Mouse (Mus musculus): ENCODE data around the gene Pyy. TPM values are rescaled to one million over a fixed set of nuclear protein-coding genes. Genes with fewer than 3 reads are reported as not detected.

Pyy gene
- polyA plus RNA-seq, 1 experiment from 2014 or later: not detected

- no peaks in the 10 kb centered on the region for H3K27me3 ChIP-seq
- H3K36me3 ChIP-seq: peaks cover 5% of the 10 kb centered on the region
- no peak overlapping the region for H3K27ac ChIP-seq (replicated peaks)
- H3K4me2 ChIP-seq (replicated peaks): no peak overlapping the region
- no peak overlapping the region for H3K9ac ChIP-seq (replicated peaks)
- WGBS: 33% methylated on average over 2 of the region's 2 CpGs
- no peak overlapping the region for H3K4me3 ChIP-seq
- H3K9me3 ChIP-seq: no peaks in the 10 kb centered on the region
- no peak for ATAC-seq (ENCODE audit: low FRiP score, low read depth)
- peaks cover 6% of the 10 kb centered on the region for H3K4me1 ChIP-seq
Observed at GRCm38 (mm10) chr11:102068969-102069368, 38.7 kb downstream of the Pyy start.

GRCm38 (mm10) chr11:102063076-102063475 is 44.6 kb downstream of the Pyy start:
- Histone ChIP-seq H3K9me3 (no peaks in the 10 kb centered on the region), H3K27ac (replicated peaks) (no peak overlapping the region), H3K4me3 (no peak overlapping the region), H3K27me3 (peaks cover 14% of the 10 kb centered on the region), H3K4me2 (replicated peaks) (no peak overlapping the region), H3K4me1 (peaks cover 3% of the 10 kb centered on the region; the same call in 1 of the 2 replicates), H3K9ac (replicated peaks) (no peak overlapping the region), H3K36me3 (peaks cover 36% of the 10 kb centered on the region)
- no peak for ATAC-seq (ENCODE audit: low FRiP score, low read depth)
- WGBS: 82% methylated on average over 13 of the region's 13 CpGs

- Histone ChIP-seq H3K27ac (replicated peaks) (no peak overlapping the region), H3K27me3 (peaks cover 14% of the 10 kb centered on the region), H3K4me3 (no peak overlapping the region), H3K4me2 (replicated peaks) (peak overlapping the region; percentile 76; the same call in 1 of the 2 replicates), H3K9me3 (no peaks in the 10 kb centered on the region), H3K4me1 (peaks cover 3% of the 10 kb centered on the region; the same call in 1 of the 2 replicates), H3K9ac (replicated peaks) (no peak overlapping the region), H3K36me3 (peaks cover 41% of the 10 kb centered on the region)
- ATAC-seq (ENCODE audit: low FRiP score, low read depth): no peak
- 33% methylated on average over 16 of the region's 16 CpGs for WGBS
Observed at GRCm38 (mm10) chr11:102061941-102062473, 45.6 kb downstream of the Pyy start.

GRCm38 (mm10) chr11:102061236-102061940 is 46.2 kb downstream of the Pyy start:
- 5% methylated on average over 23 of the region's 23 CpGs for WGBS
- Histone ChIP-seq H3K4me3 (peak overlapping the region; percentile 41), H3K36me3 (peaks cover 41% of the 10 kb centered on the region), H3K27me3 (peaks cover 14% of the 10 kb centered on the region), H3K9me3 (no peaks in the 10 kb centered on the region), H3K4me1 (peaks cover 3% of the 10 kb centered on the region; the same call in 1 of the 2 replicates), H3K4me2 (replicated peaks) (peak overlapping the region; percentile 76), H3K9ac (replicated peaks) (peak overlapping the region; percentile 50), H3K27ac (replicated peaks) (no peak overlapping the region)
- ATAC-seq (ENCODE audit: low FRiP score, low read depth): peak; percentile 71

Other genes with a start within 250 kb of the Pyy start
- 0.23 TPM in 1 of 2 replicates, not detected in the other for gene Meox1, start 213.5 kb downstream of the Pyy start, polyA plus RNA-seq (2016; fragmentation: Nextera tagmentation; extraction: Ambion mirVana)
- 0.17 and 0.25 TPM in 2 replicates for gene Sost, start 140.8 kb downstream of the Pyy start, polyA plus RNA-seq (2016; fragmentation: Nextera tagmentation; extraction: Ambion mirVana)
- gene Cfap97d1, start 123.6 kb downstream of the Pyy start, polyA plus RNA-seq (2016; fragmentation: Nextera tagmentation; extraction: Ambion mirVana): not detected in 2 replicates
- gene Dusp3, start 120.8 kb downstream of the Pyy start, polyA plus RNA-seq (2016; fragmentation: Nextera tagmentation; extraction: Ambion mirVana): 9.3 and 9.6 TPM in 2 replicates
- gene Mpp3, start 79.4 kb downstream of the Pyy start, polyA plus RNA-seq (2016; fragmentation: Nextera tagmentation; extraction: Ambion mirVana): 32.1 and 33.2 TPM in 2 replicates
- gene Cd300lg, start 66.3 kb downstream of the Pyy start, polyA plus RNA-seq (2016; fragmentation: Nextera tagmentation; extraction: Ambion mirVana): 0.19 and 0.34 TPM in 2 replicates
- gene Mpp2, start 19.3 kb downstream of the Pyy start, polyA plus RNA-seq (2016; fragmentation: Nextera tagmentation; extraction: Ambion mirVana): 21.7 and 23.3 TPM in 2 replicates
- not detected in 2 replicates for gene Ppy, start 6.5 kb downstream of the Pyy start, polyA plus RNA-seq (2016; fragmentation: Nextera tagmentation; extraction: Ambion mirVana)
- gene Nags, start 37.7 kb upstream of the Pyy start, polyA plus RNA-seq (2016; fragmentation: Nextera tagmentation; extraction: Ambion mirVana): not detected in 2 replicates
- gene Tmem101, start 48.6 kb upstream of the Pyy start, polyA plus RNA-seq (2016; fragmentation: Nextera tagmentation; extraction: Ambion mirVana): 33.9 and 38.5 TPM in 2 replicates
- 112 and 119 TPM in 2 replicates for gene Lsm12, start 77.5 kb upstream of the Pyy start, polyA plus RNA-seq (2016; fragmentation: Nextera tagmentation; extraction: Ambion mirVana)
- gene G6pc3, start 81.8 kb upstream of the Pyy start, polyA plus RNA-seq (2016; fragmentation: Nextera tagmentation; extraction: Ambion mirVana): 27.6 and 29.7 TPM in 2 replicates
- 98.4 and 106 TPM in 2 replicates for gene Hdac5, start 122.3 kb upstream of the Pyy start, polyA plus RNA-seq (2016; fragmentation: Nextera tagmentation; extraction: Ambion mirVana)
- gene BC030867, start 141.1 kb upstream of the Pyy start, polyA plus RNA-seq (2016; fragmentation: Nextera tagmentation; extraction: Ambion mirVana): 11.8 and 15.2 TPM in 2 replicates
- gene Asb16, start 160.9 kb upstream of the Pyy start, polyA plus RNA-seq (2016; fragmentation: Nextera tagmentation; extraction: Ambion mirVana): not detected in 2 replicates
- gene Tmub2, start 177.1 kb upstream of the Pyy start, polyA plus RNA-seq (2016; fragmentation: Nextera tagmentation; extraction: Ambion mirVana): 65.5 and 69.4 TPM in 2 replicates
- gene Atxn7l3, start 188.8 kb upstream of the Pyy start, polyA plus RNA-seq (2016; fragmentation: Nextera tagmentation; extraction: Ambion mirVana): 24.7 and 26.6 TPM in 2 replicates
- gene Ubtf, start 211.9 kb upstream of the Pyy start, polyA plus RNA-seq (2016; fragmentation: Nextera tagmentation; extraction: Ambion mirVana): 102 and 121 TPM in 2 replicates

All from midbrain, embryonic 12.5 days (tissue).